Mouse (Mus musculus): ENCODE results near the gene Procr. TPM values are rescaled to one million over a fixed set of nuclear protein-coding genes. Genes with fewer than 3 reads are reported as not detected.

Gene Procr
- polyA plus RNA-seq, 1 experiment = 4.4 TPM

DNA sequence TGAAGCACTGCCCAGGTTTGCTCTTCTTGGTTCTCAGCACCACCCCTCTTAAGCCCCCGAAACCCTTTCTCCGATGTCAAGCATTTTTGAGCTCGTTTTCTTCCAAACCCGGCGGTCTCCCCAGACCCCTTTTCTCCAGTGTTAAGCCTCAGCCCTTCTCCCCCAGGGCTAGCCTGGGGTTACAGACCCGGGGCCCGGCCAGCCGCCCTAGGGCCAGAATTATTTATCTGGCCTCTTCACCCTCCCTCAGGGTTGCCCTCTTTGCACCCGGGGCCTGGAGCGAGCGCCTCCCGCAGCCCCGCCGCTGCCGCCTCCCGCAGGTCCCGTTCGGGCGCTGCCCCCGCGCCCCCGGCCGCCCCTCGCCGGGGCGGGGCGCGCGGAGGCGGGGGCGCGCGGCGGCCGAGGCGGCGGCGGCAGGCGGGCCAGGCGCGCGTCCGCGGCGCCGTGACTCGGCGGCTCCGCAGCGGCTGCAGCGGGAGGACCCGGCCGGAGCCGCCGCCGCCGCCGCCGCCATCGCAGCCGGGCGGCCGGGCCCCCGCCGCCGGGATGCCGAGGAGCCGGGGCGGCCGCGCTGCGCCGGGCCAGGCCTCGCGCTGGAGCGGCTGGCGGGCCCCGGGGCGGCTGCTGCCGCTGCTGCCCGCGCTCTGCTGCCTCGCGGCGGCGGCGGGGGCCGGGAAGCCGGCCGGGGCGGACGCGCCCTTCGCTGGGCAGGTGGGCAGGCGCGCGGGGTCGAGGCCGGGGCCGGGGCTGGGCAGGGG is 24.2 kb downstream of the Procr start, which contains the start of gene Mmp24:
Mmp24 (plus strand) TSS at position 416 of the 758 bp plus-strand sequence.
- H3K27me3 ChIP-seq (ENCODE audit: control insufficient read depth, insufficient read depth, insufficient read length) = peaks cover 60% of the 10 kb centered on the region
- peak within 1 kb of the TSS; percentile 20 for H3ac ChIP-seq (ENCODE audit: control insufficient read depth, insufficient read length, low read depth)
- no peaks in the 10 kb centered on the region for H3K79me3 ChIP-seq (ENCODE audit: low read depth)
- no peaks in the 10 kb centered on the region for H3K79me2 ChIP-seq (ENCODE audit: control insufficient read depth, insufficient read depth)
- H3K4me3 ChIP-seq (ENCODE audit: insufficient read depth, poor library complexity, severe bottlenecking) = no peak within 1 kb of the TSS
- no peak for TF ChIP-seq FOSL1 (IDR thresholded peaks at IDR 0.05; ENCODE audit: insufficient read depth, low read length, poor library complexity, severe bottlenecking)
- no peak for TF ChIP-seq CEBPB (IDR thresholded peaks at IDR 0.05; ENCODE audit: low read depth)
- no peak for TF ChIP-seq MYOG (IDR thresholded peaks at IDR 0.05; ENCODE audit: control insufficient read depth, extremely low read depth, insufficient read length)
- TF ChIP-seq MYOD1 (IDR thresholded peaks at IDR 0.05; ENCODE audit: control insufficient read depth, insufficient read length, low read depth) = no peak
- TF ChIP-seq CTCF (IDR thresholded peaks at IDR 0.05; ENCODE audit: control insufficient read depth, insufficient read depth, insufficient read length) = no peak
- no peak for TF ChIP-seq MAX (IDR thresholded peaks at IDR 0.05)
- TF ChIP-seq USF1 (IDR thresholded peaks at IDR 0.05; ENCODE audit: low read depth) = no peak
- H3K36me3 ChIP-seq (ENCODE audit: control insufficient read depth, insufficient read depth) = no peaks in the 10 kb centered on the region

DNA sequence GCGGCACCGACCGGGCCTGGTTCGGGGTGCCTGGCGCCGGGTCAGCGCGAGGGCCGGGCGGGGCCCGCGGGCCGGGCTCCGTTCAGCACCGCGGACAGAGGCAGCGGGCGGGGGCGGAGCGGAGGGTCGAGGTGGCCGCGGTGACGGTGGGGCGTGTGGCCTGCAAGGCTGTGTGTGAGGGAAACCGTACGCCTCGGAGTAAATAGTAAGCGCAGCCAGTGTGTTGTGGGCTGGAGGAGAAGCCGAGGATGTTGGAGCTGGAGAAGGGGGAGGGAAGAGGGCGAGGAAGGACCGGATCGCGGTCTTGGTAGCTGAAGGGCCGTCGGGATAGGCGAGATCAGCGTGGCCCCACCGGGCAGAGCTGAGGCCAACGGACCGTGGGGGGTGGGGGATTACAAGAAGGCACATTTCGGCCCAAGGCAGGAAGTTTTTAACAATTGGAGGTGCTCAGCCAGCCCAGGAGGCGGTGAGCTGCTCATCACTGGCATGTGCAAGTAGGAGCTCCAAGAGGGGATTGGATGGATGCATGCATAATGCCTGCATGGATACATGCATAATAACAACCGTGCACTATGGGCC is 24.9 kb downstream of the Procr start:
- Histone ChIP-seq H3K79me2 (ENCODE audit: control insufficient read depth, insufficient read depth) (no peaks in the 10 kb centered on the region), H3K36me3 (ENCODE audit: control insufficient read depth, insufficient read depth) (no peaks in the 10 kb centered on the region), H3ac (ENCODE audit: control insufficient read depth, insufficient read length, low read depth) (peak overlapping the region; percentile 20), H3K79me3 (ENCODE audit: low read depth) (no peaks in the 10 kb centered on the region), H3K4me3 (ENCODE audit: insufficient read depth, poor library complexity, severe bottlenecking) (no peak overlapping the region), H3K27me3 (ENCODE audit: control insufficient read depth, insufficient read depth, insufficient read length) (peaks cover 61% of the 10 kb centered on the region)
- TF ChIP-seq CEBPB (IDR thresholded peaks at IDR 0.05; ENCODE audit: low read depth) (no peak), MYOD1 (IDR thresholded peaks at IDR 0.05; ENCODE audit: control insufficient read depth, insufficient read length, low read depth) (no peak), FOSL1 (IDR thresholded peaks at IDR 0.05; ENCODE audit: insufficient read depth, low read length, poor library complexity, severe bottlenecking) (no peak), USF1 (IDR thresholded peaks at IDR 0.05; ENCODE audit: low read depth) (no peak), CTCF (IDR thresholded peaks at IDR 0.05; ENCODE audit: control insufficient read depth, insufficient read depth, insufficient read length) (no peak), MYOG (IDR thresholded peaks at IDR 0.05; ENCODE audit: control insufficient read depth, extremely low read depth, insufficient read length) (no peak), MAX (IDR thresholded peaks at IDR 0.05) (no peak)

GRCm38 (mm10) chr2:155776824-155777687 is 26.1 kb downstream of the Procr start:
- Histone ChIP-seq H3K36me3 (ENCODE audit: control insufficient read depth, insufficient read depth) (no peaks in the 10 kb centered on the region), H3K27me3 (ENCODE audit: control insufficient read depth, insufficient read depth, insufficient read length) (peaks cover 66% of the 10 kb centered on the region), H3K4me3 (ENCODE audit: insufficient read depth, poor library complexity, severe bottlenecking) (no peak overlapping the region), H3K79me3 (ENCODE audit: low read depth) (no peaks in the 10 kb centered on the region), H3K79me2 (ENCODE audit: control insufficient read depth, insufficient read depth) (no peaks in the 10 kb centered on the region), H3ac (ENCODE audit: control insufficient read depth, insufficient read length, low read depth) (no peak overlapping the region)
- TF ChIP-seq MYOD1 (IDR thresholded peaks at IDR 0.05; ENCODE audit: control insufficient read depth, insufficient read length, low read depth) = no peak
- no peak for TF ChIP-seq MYOG (IDR thresholded peaks at IDR 0.05; ENCODE audit: control insufficient read depth, extremely low read depth, insufficient read length)
- TF ChIP-seq FOSL1 (IDR thresholded peaks at IDR 0.05; ENCODE audit: insufficient read depth, low read length, poor library complexity, severe bottlenecking) = no peak
- TF ChIP-seq CTCF (IDR thresholded peaks at IDR 0.05; ENCODE audit: control insufficient read depth, insufficient read depth, insufficient read length) = no peak
- no peak for TF ChIP-seq USF1 (IDR thresholded peaks at IDR 0.05; ENCODE audit: low read depth)
- TF ChIP-seq MAX (IDR thresholded peaks at IDR 0.05) = no peak
- TF ChIP-seq CEBPB (IDR thresholded peaks at IDR 0.05; ENCODE audit: low read depth) = no peak

DNA sequence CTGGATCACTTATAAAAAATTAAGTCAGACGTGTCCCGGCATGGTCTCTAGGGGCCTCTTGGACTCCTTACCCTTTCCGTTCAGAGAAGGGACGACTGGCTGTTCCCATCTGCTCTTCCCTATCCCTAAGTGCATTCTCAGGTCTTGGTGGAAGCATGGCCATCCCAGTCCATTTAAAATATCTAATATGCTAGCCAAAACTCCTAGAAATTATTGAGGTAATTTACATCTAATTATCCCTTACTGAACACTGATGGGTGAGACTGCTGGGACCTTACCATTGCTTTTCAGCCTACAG is 26.7 kb downstream of the Procr start:
- peaks cover 66% of the 10 kb centered on the region for H3K27me3 ChIP-seq (ENCODE audit: control insufficient read depth, insufficient read depth, insufficient read length)

GRCm38 (mm10) chr2:155778004-155778403 is 27.1 kb downstream of the Procr start:
- TF ChIP-seq USF1 (IDR thresholded peaks at IDR 0.05; ENCODE audit: low read depth) = no peak
- no peak for TF ChIP-seq MYOG (IDR thresholded peaks at IDR 0.05; ENCODE audit: control insufficient read depth, extremely low read depth, insufficient read length)
- no peak for TF ChIP-seq MYOD1 (IDR thresholded peaks at IDR 0.05; ENCODE audit: control insufficient read depth, insufficient read length, low read depth)
- TF ChIP-seq CEBPB (IDR thresholded peaks at IDR 0.05; ENCODE audit: low read depth) = no peak
- no peak for TF ChIP-seq FOSL1 (IDR thresholded peaks at IDR 0.05; ENCODE audit: insufficient read depth, low read length, poor library complexity, severe bottlenecking)
- TF ChIP-seq CTCF (IDR thresholded peaks at IDR 0.05; ENCODE audit: control insufficient read depth, insufficient read depth, insufficient read length) = no peak
- no peak for TF ChIP-seq MAX (IDR thresholded peaks at IDR 0.05)
- Histone ChIP-seq H3K36me3 (ENCODE audit: control insufficient read depth, insufficient read depth) (no peaks in the 10 kb centered on the region), H3K79me3 (ENCODE audit: low read depth) (no peaks in the 10 kb centered on the region), H3ac (ENCODE audit: control insufficient read depth, insufficient read length, low read depth) (no peak overlapping the region), H3K27me3 (ENCODE audit: control insufficient read depth, insufficient read depth, insufficient read length) (peaks cover 64% of the 10 kb centered on the region), H3K79me2 (ENCODE audit: control insufficient read depth, insufficient read depth) (no peaks in the 10 kb centered on the region), H3K4me3 (ENCODE audit: insufficient read depth, poor library complexity, severe bottlenecking) (no peak overlapping the region)

More for the DNA sequence above, 26.7 kb downstream of the Procr start:
- Histone ChIP-seq H3K79me2 (ENCODE audit: control insufficient read depth, insufficient read depth) (no peaks in the 10 kb centered on the region), H3K79me3 (ENCODE audit: low read depth) (no peaks in the 10 kb centered on the region), H3K4me3 (ENCODE audit: insufficient read depth, poor library complexity, severe bottlenecking) (no peak overlapping the region), H3ac (ENCODE audit: control insufficient read depth, insufficient read length, low read depth) (no peak overlapping the region), H3K36me3 (ENCODE audit: control insufficient read depth, insufficient read depth) (no peaks in the 10 kb centered on the region)
- TF ChIP-seq CTCF (IDR thresholded peaks at IDR 0.05; ENCODE audit: control insufficient read depth, insufficient read depth, insufficient read length) (no peak), FOSL1 (IDR thresholded peaks at IDR 0.05; ENCODE audit: insufficient read depth, low read length, poor library complexity, severe bottlenecking) (no peak), MYOD1 (IDR thresholded peaks at IDR 0.05; ENCODE audit: control insufficient read depth, insufficient read length, low read depth) (no peak), MAX (IDR thresholded peaks at IDR 0.05) (no peak), USF1 (IDR thresholded peaks at IDR 0.05; ENCODE audit: low read depth) (no peak), MYOG (IDR thresholded peaks at IDR 0.05; ENCODE audit: control insufficient read depth, extremely low read depth, insufficient read length) (no peak), CEBPB (IDR thresholded peaks at IDR 0.05; ENCODE audit: low read depth) (no peak)
